Mouse (Mus musculus): ENCODE measurements at regions not wholly inside any gene's neighbourhood (a gene's known extent, or its start where the extent isn't known, plus 50 kb on each side); places are given as distances from the start of the nearest gene placed in this dataset.

GRCm38 (mm10) chr8:101790785-101791184 lies 994.7 kb downstream of the Cdh11 start:
- TF ChIP-seq POLR2AphosphoS5 (IDR thresholded peaks at IDR 0.05; ENCODE audit: borderline replicate concordance, low read depth, low read length) (no peak), POLR2A (IDR thresholded peaks at IDR 0.05; ENCODE audit: control insufficient read depth in 1 of 2, insufficient read depth in 1 of 2, low read depth in 1 of 2, low read length in 2 of 2, poor library complexity in 1 of 2) (no peak), ZMIZ1 (IDR thresholded peaks at IDR 0.05; ENCODE audit: low read depth, low read length) (no peak), NELFE (IDR thresholded peaks at IDR 0.05; ENCODE audit: low read depth, low read length) (no peak), MAFK (IDR thresholded peaks at IDR 0.05; ENCODE audit: borderline replicate concordance, low read depth, low read length) (no peak)

Measured in MEL (cell line).